Mouse (Mus musculus) erythroblast, embryonic 14.5 days (primary cell): ENCODE measurements around the gene Pik3r1.

Source experiments
- GATA1 ChIP-seq: IDR thresholded peaks from 2 replicates; pipeline ENCODE4 v1.6.1; 2012; ENCODE audit warnings: low read length, inconsistent platforms, mixed read lengths
- TAL1 ChIP-seq: IDR thresholded peaks from 3 replicates; pipeline ENCODE4 v1.6.1; 2012; ENCODE audit warnings: low read length, inconsistent platforms, mixed read lengths

- TF ChIP-seq GATA1: no peak
- TF ChIP-seq TAL1: no peak
Observed at GRCm38 (mm10) chr13:101764111-101764510, 3.9 kb downstream of the Pik3r1 start.
